ENCODE assay signal across 22 mouse cellular contexts in the genomic region with DNA sequence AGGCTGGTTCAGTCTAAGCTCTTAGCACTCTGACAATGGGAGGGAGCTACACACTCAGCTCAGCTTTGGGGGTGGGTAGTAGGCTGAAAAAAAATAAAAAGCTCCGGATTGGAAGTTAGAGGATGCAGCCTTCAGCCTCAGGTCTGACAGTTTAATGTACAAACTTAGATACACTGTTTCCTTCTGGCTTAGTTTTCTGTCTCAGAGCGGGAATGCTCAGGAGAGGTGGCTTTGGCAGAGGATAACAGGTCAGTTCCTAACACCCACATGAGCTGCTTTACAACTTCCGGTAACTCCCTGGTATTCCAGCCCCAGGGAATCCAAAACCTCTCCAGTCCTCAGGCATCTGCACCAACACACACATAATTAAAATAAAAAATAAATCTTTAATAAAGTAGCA.
"Had no signal": no experiment of that assay in that cellular context is flagged by ENCODE, and none has a peak within 500 bp of the region (broad histone marks: within the 10 kb centered on the region; RNA-seq: fewer than 3 reads in every experiment).

No protein-coding gene starts in this region.

- H3K4me1 ChIP-seq: limb, embryonic 15.5 days had no signal

- H3K9ac ChIP-seq: limb, embryonic 12.5 days; limb, embryonic 15.5 days; liver, embryonic 14.5 days; liver, postnatal 0 days; lung, embryonic 14.5 days had no signal

- H3K4me3 ChIP-seq: left cerebral cortex, adult 2 months; limb, embryonic 12.5 days; limb, embryonic 15.5 days had no signal

- H3K36me3 ChIP-seq: limb, embryonic 12.5 days; limb, embryonic 15.5 days had no signal

- H3K4me2 ChIP-seq: limb, embryonic 12.5 days; limb, embryonic 15.5 days; liver, embryonic 11.5 days; lung, embryonic 14.5 days had no signal

- H3K27ac ChIP-seq: left cerebral cortex, adult 2 months; limb, embryonic 12.5 days; limb, embryonic 15.5 days; liver, embryonic 14.5 days; macrophage; stomach, postnatal 0 days had no signal

- ATAC-seq: liver, postnatal 0 days; lung, postnatal 0 days had no signal

- H3K27me3 ChIP-seq: limb, embryonic 12.5 days; limb, embryonic 15.5 days had no signal

- H3K9me3 ChIP-seq: limb, embryonic 12.5 days; limb, embryonic 15.5 days had no signal

- DNase-seq: kidney, adult 2 months; kidney, postnatal 10 days; kidney, postnatal 36 days; layer of hippocampus, postnatal 36 days; left cerebral cortex, postnatal 4 days; liver, postnatal 0 days; lung, embryonic 14.5 days; midbrain, embryonic 14.5 days; right cerebral cortex, adult 18-20 months; right cerebral cortex, postnatal 14 days; right cerebral cortex, postnatal 4 days; thymus, adult 2 months; thymus, postnatal 14 days; thymus, postnatal 4 days had no signal
